Mouse (Mus musculus) CH12F3 (cell line): ENCODE data around the gene Dlgap4.

Experiments
- in situ Hi-C: fragments of 300-500 bp; cut with MboI; formaldehyde crosslinking; loops from 2 replicates; pipeline ENCODE4 v1.14.3; 2020; ENCODE audit warnings: low sequenced_read_pairs

Gene Dlgap4

DNA sequence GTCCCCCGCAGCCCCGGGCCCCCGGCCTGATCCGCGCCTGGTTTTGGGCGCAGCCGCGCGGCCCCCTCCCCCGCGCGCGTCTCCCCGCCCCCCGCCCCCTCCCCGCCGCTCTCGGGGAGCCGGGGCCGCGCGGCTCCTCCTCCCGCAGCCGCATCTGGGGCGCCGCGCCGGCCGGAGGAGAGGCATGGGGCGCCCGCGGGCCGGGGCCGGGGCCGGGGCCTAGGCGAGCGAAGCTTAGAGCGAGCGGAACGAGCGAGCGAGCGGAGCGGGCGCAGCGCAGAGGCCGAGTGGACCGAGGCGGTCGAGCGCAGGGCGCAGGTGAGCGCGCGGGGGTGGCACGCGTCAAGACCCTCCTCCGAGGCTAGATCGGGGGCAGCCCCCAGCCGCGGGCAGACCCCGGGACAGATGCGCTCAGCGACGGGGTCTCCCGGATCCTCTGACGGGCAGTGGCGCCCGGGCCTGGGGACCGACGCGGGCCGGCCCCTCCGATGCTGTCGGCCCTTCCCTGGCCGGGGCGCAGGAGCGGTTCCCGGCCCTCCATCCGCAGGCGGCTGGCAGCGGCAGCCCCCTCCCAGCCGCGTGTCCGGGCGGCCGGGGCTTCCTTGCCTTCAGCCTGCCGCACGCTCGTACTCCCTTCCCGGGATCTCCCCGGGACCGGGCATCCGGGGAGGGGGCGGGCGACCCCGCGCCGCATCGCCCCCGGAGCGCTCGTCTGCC lies at the start of gene Dlgap4:
TSS of gene Dlgap4 (plus strand) at position 165 of the 717 bp plus-strand sequence.
- in situ Hi-C loops: no loop called here

DNA sequence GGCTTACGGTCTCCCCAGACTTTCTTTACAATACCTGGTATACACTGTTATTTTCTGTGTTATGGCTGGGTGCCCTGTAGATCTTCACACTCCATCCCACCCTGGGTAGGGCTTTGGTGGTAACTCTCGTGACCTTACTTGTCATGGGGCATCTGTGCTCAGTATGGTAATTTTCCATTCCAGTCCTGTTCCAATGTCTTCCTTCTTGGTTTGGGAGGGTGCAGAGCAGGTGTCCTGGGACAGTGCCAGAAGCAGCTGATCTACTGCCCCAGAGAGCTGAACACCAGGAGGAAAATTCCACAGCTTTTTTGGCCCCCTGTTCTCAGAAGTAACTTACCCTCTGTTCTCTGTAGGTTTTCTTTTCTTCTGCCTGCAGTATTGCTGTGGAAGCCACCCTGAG lies 47.0 kb upstream of the Dlgap4 start:
- in situ Hi-C loops: no loop called here

DNA sequence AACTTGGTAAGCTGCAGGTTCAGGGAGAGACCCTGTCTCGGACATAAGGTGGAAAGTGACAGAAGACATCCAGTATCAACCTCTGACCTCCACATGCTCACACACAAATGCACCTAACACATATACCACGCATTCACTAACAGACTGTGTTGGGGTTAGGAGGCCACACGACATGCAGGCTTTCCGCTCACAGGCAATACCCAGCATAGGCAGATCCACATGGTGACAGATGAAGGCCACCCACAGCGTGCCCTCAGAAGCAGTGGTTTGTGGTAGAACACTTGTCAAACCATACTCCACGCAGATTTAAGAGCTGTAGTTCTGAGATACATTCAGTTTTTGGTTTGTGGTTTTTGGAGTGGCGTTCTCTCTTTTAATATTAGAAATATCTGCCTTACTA lies 44.9 kb upstream of the Dlgap4 start:
- in situ Hi-C loops: no loop called here

DNA sequence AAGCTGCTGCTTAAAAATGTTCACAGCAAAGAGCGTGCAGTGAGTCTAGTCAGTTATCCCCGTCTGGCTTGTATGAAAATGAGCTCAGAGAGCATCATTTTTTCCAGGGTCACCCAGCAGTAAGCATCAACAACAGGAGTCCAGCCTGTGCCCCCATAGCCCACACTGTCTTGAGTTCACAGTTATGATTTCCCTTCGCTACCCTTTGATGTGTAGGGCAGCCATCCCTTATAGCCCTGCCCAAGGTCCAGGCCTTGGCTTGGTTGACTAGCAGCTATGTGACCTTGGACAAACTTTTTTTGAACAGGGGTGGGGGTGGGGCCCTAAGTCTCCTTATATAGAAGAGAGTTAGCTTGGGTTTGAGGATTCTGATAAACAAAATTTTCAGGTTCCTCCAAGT lies 44.2 kb upstream of the Dlgap4 start:
- in situ Hi-C loops: no loop called here

DNA sequence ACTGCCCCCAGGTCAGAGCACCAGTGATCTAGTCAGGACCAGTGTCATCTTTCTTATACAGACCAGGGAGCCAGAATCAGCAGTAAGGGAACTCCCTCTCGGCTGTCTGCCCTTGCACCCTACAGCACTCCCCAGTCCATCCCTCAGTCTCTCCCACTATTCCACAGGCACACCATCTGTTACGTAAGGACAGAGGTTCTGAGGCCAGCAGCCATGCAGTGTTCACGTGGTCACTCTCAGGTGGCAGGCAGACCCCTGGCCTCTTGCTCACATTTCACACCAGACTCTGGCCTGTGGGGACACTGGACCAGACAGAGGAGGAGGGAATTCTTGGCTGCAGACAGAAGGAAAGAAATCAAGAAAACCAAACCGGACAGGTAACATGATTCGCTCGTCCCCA lies 42.0 kb upstream of the Dlgap4 start:
- in situ Hi-C loops: no loop called here

DNA sequence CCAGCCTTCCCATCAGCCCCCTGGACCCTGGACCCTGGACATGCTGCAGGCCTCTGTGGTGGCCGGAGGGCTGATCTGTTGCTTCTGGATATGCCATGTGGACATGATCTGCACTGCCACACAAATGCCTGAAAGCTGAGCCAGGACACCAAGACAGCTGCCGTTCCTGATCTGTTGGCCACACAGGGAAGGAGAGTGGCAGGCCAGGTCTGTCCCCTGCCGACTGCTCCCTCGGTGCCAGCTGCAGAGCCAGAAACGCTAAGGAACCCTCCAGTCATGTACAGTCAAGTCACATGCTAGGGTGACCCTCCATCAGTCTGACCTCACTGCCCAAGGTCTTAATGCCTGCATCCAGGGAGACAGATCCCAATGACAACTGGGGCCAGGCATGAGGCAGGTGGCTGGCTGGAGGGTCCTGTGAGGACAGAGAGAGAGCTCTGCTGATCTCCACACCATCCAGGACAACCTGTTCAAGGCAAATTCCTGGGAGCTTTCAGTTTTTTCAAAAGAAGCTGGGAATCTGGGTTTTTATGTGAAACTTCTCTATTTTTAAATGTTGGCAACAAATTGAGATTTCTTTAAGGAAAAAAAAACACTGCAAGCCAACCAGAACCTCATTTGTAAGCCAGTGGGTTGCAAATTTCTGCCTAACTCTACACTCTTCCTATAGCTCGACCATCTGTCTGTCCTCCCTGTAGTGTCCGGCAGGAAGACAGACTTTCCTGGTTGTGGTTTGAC lies 36.5 kb upstream of the Dlgap4 start:
- in situ Hi-C loops: no loop called here

DNA sequence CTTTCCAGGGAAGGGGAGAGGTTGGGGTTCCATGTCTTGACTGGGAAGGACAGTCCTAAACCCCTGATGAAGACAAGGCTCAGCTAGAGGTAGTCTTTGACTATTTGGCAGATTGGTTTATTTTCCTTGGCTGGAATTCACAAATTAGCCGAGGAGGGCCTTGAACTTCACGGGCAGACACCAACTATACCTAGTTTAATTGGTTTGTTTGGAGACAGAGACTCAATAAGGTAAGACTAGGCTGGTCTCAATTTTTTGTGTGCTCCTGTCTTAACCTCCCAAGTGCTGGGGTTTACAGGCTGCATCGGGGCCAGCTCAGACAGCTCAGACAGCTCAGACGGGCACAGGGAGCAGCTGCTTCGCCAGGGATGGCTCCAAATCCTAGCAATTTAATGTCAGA lies 33.0 kb upstream of the Dlgap4 start:
- in situ Hi-C loops: no loop called here

DNA sequence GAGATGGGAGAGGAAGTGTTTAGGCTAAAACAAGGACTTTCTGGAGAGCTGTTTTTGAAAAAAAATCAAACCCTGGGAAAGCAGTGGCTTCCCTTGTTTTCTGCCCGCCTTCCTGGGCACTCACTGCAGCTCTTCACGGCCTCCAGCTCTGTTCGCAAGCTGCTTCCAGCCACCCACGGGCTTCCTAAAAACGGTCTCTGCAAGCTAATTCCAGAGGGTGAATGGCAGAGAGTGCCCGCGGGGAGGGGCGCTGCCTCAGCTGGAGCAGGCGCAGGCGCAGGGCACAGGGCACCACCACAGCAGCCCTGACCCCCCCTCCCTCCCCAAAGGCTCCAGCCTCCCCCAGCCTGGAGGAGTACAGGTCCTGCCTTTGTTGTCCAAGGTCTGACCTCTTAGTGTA lies 32.3 kb upstream of the Dlgap4 start:
- in situ Hi-C loops: no loop called here

DNA sequence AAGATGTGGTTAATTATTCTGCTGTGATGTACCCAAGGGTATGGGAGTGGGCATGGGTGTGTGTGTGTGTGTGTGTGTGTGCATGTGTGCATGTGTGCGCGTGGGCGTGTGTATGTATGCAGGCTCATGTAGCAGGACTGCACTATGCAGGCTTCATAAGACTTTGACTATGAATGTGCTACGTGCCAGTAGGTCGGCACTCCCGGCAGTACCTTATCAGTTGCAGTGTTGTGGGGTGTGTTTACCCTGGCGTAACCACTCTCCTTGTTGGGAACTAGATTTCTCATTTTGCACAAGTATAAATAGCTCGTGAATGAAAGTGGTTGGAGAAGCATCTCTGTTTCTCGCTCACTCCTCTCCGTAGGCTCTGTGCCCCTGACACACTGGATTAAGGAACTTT lies 30.6 kb upstream of the Dlgap4 start:
- in situ Hi-C loops: no loop called here

DNA sequence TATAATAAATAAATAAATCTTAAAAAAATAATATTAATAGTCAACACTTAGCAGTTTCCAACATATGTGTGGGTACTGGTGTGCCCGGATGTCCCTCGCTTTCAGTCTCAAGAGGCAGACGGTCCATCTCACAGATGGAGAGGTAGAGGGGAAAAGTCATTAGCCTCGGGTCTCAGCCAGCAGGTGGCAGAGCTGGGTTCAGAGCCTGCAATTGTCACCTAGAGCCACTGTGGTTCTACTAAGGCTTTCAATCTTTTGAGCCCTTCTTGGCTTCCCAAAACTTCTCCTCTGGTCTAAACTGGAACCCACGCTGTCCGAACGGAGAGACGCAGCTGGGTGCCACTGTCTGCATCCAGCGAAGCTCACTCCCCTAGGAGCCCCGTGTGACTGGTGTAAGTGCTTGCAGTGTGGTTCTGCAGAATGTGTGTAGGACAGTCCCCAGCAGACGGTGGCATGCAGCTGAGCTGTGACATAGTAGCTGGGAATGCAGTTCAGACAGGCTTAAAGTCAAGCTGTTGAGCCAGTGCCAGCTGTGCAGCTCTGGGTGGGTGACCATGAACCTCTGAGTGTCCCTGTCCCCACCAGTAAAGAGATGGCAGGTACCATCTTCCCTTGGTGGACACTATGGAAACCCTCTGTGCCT lies 29.2 kb upstream of the Dlgap4 start:
- in situ Hi-C loops: no loop called here

DNA sequence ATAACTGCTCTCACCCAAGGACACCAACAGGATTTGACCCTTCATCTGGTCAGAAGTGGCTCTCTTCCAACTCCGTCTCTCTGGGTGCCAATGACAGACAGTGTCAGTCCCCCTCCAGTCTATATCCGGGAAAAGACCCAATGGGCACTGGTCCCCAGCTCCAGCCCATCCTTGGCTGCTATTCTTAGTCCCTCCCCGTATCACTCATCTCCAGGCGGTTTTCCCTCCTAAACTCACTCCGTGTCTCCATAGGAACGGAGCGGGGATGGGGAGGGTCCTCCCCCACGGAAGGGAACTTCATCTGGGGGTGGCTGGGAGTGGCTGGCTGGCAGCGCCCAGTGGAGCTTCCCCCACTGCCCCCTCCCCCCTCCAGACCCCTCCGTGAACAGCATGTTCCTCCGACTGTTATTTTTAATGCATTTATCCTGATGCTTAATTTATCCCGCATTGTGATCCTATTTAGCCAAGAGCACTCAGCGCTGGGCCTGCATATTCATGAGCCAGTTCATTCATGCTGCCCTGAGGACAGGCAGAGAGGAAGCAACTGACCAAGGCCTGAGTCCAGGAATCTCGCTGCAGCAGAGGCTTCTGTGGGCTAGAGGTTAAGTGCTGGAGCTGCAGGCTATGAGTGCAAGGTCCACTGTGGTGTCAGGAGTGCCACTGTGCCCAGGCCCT lies 28.6 kb upstream of the Dlgap4 start:
- in situ Hi-C loops: no loop called here

DNA sequence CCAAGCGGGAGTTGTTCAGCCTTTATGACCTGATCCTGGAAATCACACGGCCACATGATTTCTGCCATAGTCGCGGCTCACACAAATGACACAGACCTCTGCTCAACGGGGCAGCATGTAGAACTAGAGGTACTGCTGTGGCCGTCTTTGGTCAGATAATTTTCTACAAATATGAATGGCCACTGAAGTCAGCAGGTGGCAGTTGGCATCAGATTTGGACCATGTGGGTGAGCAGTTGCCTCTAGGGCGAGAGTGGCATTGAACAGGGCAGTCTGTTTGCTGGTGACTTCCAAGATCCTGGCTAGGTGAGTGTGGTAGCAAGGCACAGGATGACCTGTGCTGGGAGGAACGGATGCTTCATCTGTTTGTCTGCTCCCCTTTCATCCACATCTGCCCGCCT lies 24.0 kb upstream of the Dlgap4 start:
- in situ Hi-C loops: no loop called here

DNA sequence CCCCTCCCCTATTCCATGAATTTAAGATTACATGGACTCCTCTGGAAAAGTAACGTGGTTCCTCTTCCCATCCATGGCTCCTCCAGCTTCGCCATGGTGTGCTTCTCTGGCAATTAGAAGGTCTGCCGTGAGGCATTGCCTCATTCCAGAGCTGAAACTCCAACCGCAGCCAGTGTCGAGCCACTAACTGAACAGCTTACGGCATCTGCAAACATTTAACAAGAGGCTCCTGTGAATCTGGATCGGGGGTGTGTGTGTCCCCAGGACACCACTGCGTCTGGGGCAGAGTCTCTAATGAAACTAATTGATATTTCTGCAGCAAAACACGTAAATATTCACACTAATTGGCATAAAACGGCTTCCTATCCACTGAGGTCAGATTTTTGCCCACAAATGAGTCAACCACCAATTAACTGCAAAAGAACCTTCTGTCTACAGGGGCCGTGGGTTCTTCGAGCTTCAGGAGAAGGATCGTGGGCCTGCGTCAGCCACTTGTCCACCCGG lies 18.5 kb upstream of the Dlgap4 start:
- in situ Hi-C loops: no loop called here

DNA sequence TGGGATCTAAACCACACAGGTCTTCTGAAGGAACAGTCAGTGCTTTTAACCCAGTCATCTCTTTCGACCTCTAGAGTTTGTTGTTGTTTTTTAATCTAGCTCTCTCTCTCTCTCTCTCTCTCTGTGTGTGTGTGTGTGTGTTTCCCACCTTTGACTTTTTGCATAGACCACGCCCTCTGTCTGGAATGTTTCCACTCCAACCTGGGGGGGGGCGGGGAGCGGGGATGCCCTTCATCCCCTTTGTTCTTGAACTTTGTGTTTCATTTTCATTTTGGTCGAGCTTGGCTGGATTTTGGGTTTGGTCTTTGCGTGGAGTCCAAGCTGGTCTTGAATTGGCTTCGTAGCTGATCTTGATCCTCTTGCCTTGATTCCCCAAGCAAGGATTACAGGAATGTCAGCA lies 10.9 kb upstream of the Dlgap4 start:
- in situ Hi-C loops: no loop called here

DNA sequence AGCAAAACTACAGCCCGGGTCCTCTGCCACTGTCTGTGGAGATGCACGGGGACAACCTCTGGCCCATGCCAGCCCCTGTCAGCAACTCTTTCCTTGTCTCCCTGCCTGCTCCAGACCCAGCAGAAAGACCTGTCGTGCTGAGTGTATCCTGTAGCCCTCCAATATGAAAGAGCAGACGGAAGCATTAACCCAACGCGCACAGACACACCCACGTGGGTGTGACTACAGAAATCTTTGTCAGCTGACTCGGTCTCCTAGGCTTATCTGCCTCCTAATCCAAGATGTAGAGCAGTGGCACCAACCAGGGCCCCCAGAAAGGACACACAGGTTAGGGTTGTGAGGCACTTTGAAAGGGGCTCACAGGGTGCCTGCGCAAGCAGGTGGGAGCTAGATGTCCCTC lies 9.8 kb upstream of the Dlgap4 start:
- in situ Hi-C loops: no loop called here

DNA sequence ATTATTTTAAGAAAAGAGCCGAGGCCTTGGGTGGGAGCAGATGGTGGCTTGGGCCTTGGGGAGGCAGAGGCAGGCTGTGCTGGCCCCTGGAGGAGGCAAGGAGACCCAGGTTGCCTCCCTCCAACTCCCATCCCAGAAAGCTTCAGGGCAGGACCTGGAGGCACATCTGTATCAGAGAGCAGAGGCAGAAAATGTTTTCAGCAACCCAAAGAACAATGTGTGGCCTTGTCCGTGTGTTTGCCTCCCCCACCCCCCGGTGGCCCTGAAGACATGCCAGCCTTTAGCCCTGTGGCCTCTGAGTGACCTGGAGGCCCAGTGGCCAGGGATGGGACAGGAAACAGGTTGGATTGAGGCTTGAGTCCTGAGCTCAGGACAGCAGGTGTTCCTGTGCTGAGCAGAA lies 8.4 kb upstream of the Dlgap4 start:
- in situ Hi-C loops: no loop called here

DNA sequence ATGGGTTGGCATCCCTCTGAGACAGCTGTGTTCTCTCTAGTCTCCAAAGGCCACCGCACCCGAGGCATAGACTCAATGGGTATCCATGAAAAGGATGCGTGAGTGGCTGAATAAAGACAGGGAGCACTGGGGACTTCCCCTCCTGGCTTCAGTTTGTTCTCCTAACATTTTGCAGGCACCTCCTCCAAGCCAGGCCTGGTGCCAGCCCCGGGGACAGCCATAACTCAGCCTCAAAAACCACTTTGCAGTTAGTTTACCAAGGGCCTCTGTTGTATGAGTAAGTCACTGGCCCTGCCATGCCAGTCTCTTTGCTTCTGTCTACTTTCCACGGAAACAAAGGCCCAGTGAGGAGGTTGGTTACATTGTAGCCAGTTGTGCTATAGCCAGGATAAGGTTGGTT lies 7.5 kb upstream of the Dlgap4 start:
- in situ Hi-C loops: no loop called here

DNA sequence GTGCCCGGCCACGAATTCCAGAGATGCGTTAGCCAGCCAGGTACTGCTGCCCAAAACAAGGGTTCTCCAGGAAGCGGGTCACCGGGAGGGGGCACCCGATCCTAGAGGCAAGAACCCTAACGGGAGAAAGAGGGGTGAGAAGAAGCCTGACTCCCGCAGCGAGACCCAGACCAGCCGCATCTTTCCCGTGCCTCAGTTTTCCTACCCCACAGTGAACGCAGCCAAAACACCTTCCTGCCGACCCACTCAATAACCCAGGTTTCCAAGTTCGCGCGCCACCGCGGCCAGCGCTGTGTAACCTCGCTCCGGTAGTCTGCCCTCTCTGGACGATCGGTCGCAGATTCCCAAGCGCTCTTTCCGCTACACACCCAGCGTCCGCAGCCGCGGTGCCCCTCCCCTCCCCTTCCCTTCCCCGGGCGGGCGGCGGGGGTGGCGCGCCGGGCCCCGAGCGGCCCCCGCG lies 394 bp upstream of the Dlgap4 start:
- in situ Hi-C loops: no loop called here

DNA sequence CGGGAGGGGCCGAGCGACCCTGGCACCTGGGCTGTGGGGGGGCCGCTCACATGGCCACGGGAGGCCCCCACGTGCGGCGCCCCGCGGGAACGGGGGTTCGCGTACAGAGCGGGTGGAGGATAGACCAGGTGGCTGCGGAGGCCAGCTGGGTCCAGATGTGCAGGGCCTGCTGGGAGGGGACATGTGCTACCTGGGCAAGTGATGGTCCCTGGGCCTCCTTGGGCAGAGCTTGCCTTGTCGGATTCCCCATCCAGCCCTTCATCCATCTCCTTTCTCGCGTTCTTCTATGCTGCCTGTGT lies 702 bp downstream of the Dlgap4 start:
- in situ Hi-C loops: no loop called here

DNA sequence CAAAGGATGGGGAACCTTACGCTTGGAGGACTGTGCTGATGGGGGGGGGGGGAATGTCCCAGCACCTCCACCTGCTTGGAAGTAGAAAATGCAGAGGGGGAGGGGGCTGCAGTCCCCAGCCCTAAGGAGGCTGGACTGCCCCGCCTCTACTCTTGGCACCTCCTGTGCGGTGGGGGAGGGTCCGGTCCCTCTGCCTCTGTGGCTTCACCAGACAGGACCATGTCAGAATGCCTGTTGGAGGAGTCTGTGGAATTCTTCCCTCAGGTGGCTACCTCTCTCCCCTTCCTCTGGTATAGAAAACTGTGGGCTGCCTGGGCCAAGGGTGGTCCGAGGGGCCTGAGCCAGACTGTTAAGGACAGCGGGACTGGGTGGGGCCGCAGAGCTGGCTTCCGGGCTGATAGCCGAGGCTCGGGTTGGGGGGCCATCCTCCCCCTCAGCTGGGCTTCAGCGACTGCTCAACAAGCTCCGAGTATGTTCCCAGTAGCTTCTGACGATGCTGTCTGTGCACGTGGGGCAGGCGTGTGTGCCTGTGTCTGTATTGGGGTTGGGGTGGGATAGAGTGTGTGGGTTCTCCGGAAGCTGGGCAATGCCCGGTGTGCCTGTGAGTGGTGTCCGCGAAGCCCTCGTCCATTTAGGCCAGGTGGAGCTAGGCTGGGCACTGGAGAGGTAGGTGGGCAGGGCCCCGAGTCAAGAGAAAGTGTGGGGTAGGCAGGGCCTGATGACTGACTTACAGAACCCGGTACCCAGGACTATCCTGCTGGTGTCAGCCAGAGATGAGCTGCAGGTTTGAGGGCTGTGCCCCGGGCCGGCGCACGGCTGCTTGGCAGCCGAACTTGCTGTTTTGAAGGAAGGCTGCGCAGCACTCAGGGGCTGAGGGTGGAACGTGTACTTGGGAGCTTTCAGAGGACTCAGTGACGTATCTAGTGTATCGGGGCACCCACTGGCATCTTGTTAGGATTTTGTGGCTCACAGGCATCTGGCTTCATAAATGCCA lies 1.5 kb downstream of the Dlgap4 start:
- in situ Hi-C loops: no loop called here
